Mouse (Mus musculus) retina, embryonic 14.5 days (tissue): Measurements from ENCODE around the gene Lrrc4.
A peak's percentile ranks its signal among the peaks of the same experiment; 100 is the strongest.

Source experiments
- DNase-seq: peaks from one replicate; pipeline ENCODE4 v3.0.0-alpha.2; 2015; ENCODE audit warnings: low spot score

The Lrrc4 gene

GRCm38 (mm10) chr6:28825894-28826293, 5.7 kb downstream of the Lrrc4 start:
- no peak for DNase-seq

GRCm38 (mm10) chr6:28823802-28824201, 7.7 kb downstream of the Lrrc4 start:
- DNase-seq = no peak

- DNase-seq = no peak
These were observed 8.2 kb downstream of the Lrrc4 start for GRCm38 (mm10) chr6:28823375-28823774.

- no peak for DNase-seq
These were observed 9.3 kb downstream of the Lrrc4 start for GRCm38 (mm10) chr6:28822296-28822695.

GRCm38 (mm10) chr6:28819509-28820358, 11.8 kb downstream of the Lrrc4 start:
- DNase-seq = no peak

- peak; percentile 24 for DNase-seq
These were observed 14.5 kb downstream of the Lrrc4 start for GRCm38 (mm10) chr6:28817039-28817438.

GRCm38 (mm10) chr6:28814895-28815294, 16.7 kb downstream of the Lrrc4 start:
- no peak for DNase-seq

- no peak for DNase-seq
These were observed 18.5 kb downstream of the Lrrc4 start for GRCm38 (mm10) chr6:28813057-28813456.

- no peak for DNase-seq
These were observed 26.8 kb downstream of the Lrrc4 start for GRCm38 (mm10) chr6:28804751-28805150.

- no peak for DNase-seq
These were observed 27.8 kb downstream of the Lrrc4 start for GRCm38 (mm10) chr6:28803678-28804279.

- DNase-seq = no peak
These were observed 30.6 kb downstream of the Lrrc4 start for GRCm38 (mm10) chr6:28800976-28801375.

- no peak for DNase-seq
These were observed 31.7 kb downstream of the Lrrc4 start for GRCm38 (mm10) chr6:28799818-28800217.

GRCm38 (mm10) chr6:28795792-28796515, 35.6 kb downstream of the Lrrc4 start:
- no peak for DNase-seq

- no peak for DNase-seq
These were observed 36.2 kb downstream of the Lrrc4 start for GRCm38 (mm10) chr6:28795380-28795779.

GRCm38 (mm10) chr6:28791809-28792208, 39.7 kb downstream of the Lrrc4 start:
- no peak for DNase-seq

GRCm38 (mm10) chr6:28791183-28791582, 40.4 kb downstream of the Lrrc4 start:
- no peak for DNase-seq

GRCm38 (mm10) chr6:28789685-28790084, 41.9 kb downstream of the Lrrc4 start:
- no peak for DNase-seq

- no peak for DNase-seq
These were observed 44.4 kb downstream of the Lrrc4 start for GRCm38 (mm10) chr6:28787133-28787532.

- no peak for DNase-seq
These were observed 45.8 kb downstream of the Lrrc4 start for GRCm38 (mm10) chr6:28785770-28786169.

GRCm38 (mm10) chr6:28783953-28784352, 47.6 kb downstream of the Lrrc4 start:
- no peak for DNase-seq

GRCm38 (mm10) chr6:28783082-28783647, 48.4 kb downstream of the Lrrc4 start:
- peak; percentile 46 for DNase-seq

- DNase-seq = no peak
These were observed 49.9 kb downstream of the Lrrc4 start for GRCm38 (mm10) chr6:28781696-28782095.

GRCm38 (mm10) chr6:28771331-28771730, 60.2 kb downstream of the Lrrc4 start:
- DNase-seq = no peak
